Mouse (Mus musculus) erythroblast, embryonic 14.5 days (primary cell): ENCODE measurements around the gene Tlk2.

Source experiments
- GATA1 ChIP-seq: IDR thresholded peaks from 2 replicates; pipeline ENCODE4 v1.6.1; 2012; ENCODE audit warnings: low read length, inconsistent platforms, mixed read lengths
- TAL1 ChIP-seq: IDR thresholded peaks from 3 replicates; pipeline ENCODE4 v1.6.1; 2012; ENCODE audit warnings: low read length, inconsistent platforms, mixed read lengths

GRCm38 (mm10) chr11:105158047-105158446 is 20.6 kb upstream of the Tlk2 start:
- TF ChIP-seq TAL1 (no peak), GATA1 (no peak)
